Mouse (Mus musculus): ENCODE results near the gene Chd2.

- TF ChIP-seq CTCF (conservative IDR thresholded peaks at IDR 0.05; ENCODE audit: insufficient read depth, insufficient read length, low read depth, low read length) (no peak), POLR2A (IDR thresholded peaks at IDR 0.05; ENCODE audit: low read depth, low read length) (no peak)
Observed at GRCm38 (mm10) chr7:73514560-73514959, 27.1 kb downstream of the Chd2 start.

Data from kidney, adult 2 months (tissue).